Mouse (Mus musculus) stomach, adult 2 months (tissue): Measurements from ENCODE around the gene Tctex1d1. TPM values are rescaled to one million over a fixed set of nuclear protein-coding genes. Genes with fewer than 3 reads are reported as not detected.

Source experiments
- polyA plus RNA-seq: library from polyadenylated mRNA; depleted of rRNA; stranded (reverse); fragments of >200 nt; gene quantifications from 2 replicates; pipeline ENCODE4 v1.2.3, GENCODE M21; 2012; rRNA removed

Tctex1d1 gene
- not detected in 2 replicates for polyA plus RNA-seq

GRCm38 (mm10) chr4:102978440-102978839 lies at the start of gene Tctex1d1:
Gene Tctex1d1 (plus strand): TSS chr4:102978606.

DNA sequence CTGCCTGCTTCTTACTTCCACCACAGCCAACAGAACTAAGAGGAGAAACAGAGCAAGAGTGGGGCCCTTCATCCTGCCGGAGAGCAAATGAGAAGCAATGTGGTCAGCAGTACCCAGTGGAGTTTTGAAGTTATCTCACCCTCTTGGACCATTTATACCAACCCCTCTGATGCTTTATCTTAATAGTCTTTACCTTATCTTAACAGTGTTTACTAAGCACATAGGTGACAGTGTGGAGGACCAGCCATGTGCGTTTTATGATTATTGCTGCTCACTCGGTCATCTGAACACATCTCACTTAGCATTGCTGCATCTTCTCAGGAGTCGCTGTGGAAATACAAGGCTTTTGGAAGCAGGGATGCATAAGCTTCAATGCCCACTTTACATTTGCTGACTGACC lies 48.2 kb downstream of the Tctex1d1 start, which contains the start of gene Insl5:
Gene Insl5 (minus strand): TSS at position 222 of the 400 bp plus-strand sequence.

Other genes starting within 250 kb of the Tctex1d1 start
- gene Sgip1, start 237.3 kb upstream of the Tctex1d1 start, polyA plus RNA-seq, result 0.24 and 0.29 TPM in 2 replicates
- gene Insl5, start 48.2 kb downstream of the Tctex1d1 start, polyA plus RNA-seq, result not detected in 2 replicates
- 1.5 and 2.0 TPM in 2 replicates for gene Mier1, start 135.8 kb downstream of the Tctex1d1 start, polyA plus RNA-seq
- gene Wdr78, start 135.9 kb downstream of the Tctex1d1 start, polyA plus RNA-seq, result 0.11 and 0.18 TPM in 2 replicates
- gene Slc35d1, start 236.6 kb downstream of the Tctex1d1 start, polyA plus RNA-seq, result 1.5 and 3.0 TPM in 2 replicates